Mouse (Mus musculus) intestine, embryonic 14.5 days (tissue): ENCODE data around the gene Perm1. TPM values are rescaled to one million over a fixed set of nuclear protein-coding genes. Genes with fewer than 3 reads are reported as not detected.

Experiments used
- ATAC-seq: fragments of 200-750 bp; cut with Nextera tagmentation; replicated peaks from 2 replicates; pipeline ENCODE4 v1.8.0; 2017; ENCODE audit warnings: low read depth, moderate number of reproducible peaks, moderate TSS enrichment, moderate library complexity; ENCODE audit not compliant: low FRiP score, low TSS enrichment
- DNase-seq: peaks from one replicate; pipeline ENCODE4 v3.0.0-alpha.2; 2018; ENCODE audit warnings: low spot score
- H3K27ac ChIP-seq: fragments of 300-500 bp; sonication (generic); 2 replicates; pipeline ENCODE4 v1.5.1; 2014; ENCODE audit warnings: low read depth, mild to moderate bottlenecking, control low read depth
- H3K27me3 ChIP-seq: fragments of 300-500 bp; sonication (generic); replicated peaks from 2 replicates; pipeline ENCODE4 v1.6.1; 2014; ENCODE audit warnings: low read length, control low read depth; ENCODE audit not compliant: control insufficient read depth, insufficient read depth
- H3K36me3 ChIP-seq: fragments of 300-500 bp; sonication (generic); 2 replicates; pipeline ENCODE4 v1.6.1; 2014; ENCODE audit warnings: low read length, control low read depth; ENCODE audit not compliant: control insufficient read depth, insufficient read depth
- H3K4me1 ChIP-seq: fragments of 300-500 bp; sonication (generic); replicated peaks from 2 replicates; pipeline ENCODE4 v1.6.1; 2014; ENCODE audit warnings: low read length, control low read depth, mixed read lengths; ENCODE audit not compliant: control insufficient read depth, insufficient read depth
- H3K4me2 ChIP-seq: fragments of 300-500 bp; sonication (generic); 2 replicates; pipeline ENCODE4 v1.6.1; 2014; ENCODE audit warnings: low read length
- H3K4me3 ChIP-seq: fragments of 300-500 bp; sonication (generic); 2 replicates; pipeline ENCODE4 v1.5.1; 2014; ENCODE audit warnings: low read depth, low read length, control low read depth, mixed read lengths
- H3K9ac ChIP-seq: fragments of 300-500 bp; sonication (generic); 2 replicates; pipeline ENCODE4 v1.6.1; 2014; ENCODE audit warnings: mild to moderate bottlenecking, low read length
- H3K9me3 ChIP-seq: fragments of 300-500 bp; sonication (generic); 2 replicates; pipeline ENCODE4 v1.6.1; 2016; ENCODE audit warnings: low read length, control low read depth; ENCODE audit not compliant: control insufficient read depth
- WGBS: fragments of 180-500 bp; shearing (Covaris S2); extraction: QIAGEN DNeasy Blood & Tissue Kit; methylation state at CpG from one replicate; pipeline ENCODE4 v1.1.7; 2014; 5-methylcytosine and 5-hydroxymethylcytosine counted together
- polyA plus RNA-seq: library from polyadenylated mRNA; unstranded; fragments of >200 nt; fragmentation: Nextera tagmentation; extraction: Ambion mirVana; gene quantifications from 2 replicates; pipeline ENCODE4 v1.2.1, GENCODE M21; 2014

The Perm1 gene
- 0.51 and 0.54 TPM in 2 replicates for polyA plus RNA-seq

GRCm38 (mm10) chr4:156215649-156216048, at the start of gene Perm1:
TSS of gene Perm1 (plus strand) at chr4:156215868.
- Histone ChIP-seq H3K4me2 (no peak within 1 kb of the TSS), H3K27ac (no peak within 1 kb of the TSS), H3K27me3 (no peaks in the 10 kb centered on the region), H3K36me3 (no peaks in the 10 kb centered on the region), H3K9me3 (no peaks in the 10 kb centered on the region), H3K9ac (no peak within 1 kb of the TSS), H3K4me3 (no peak within 1 kb of the TSS), H3K4me1 (no peaks in the 10 kb centered on the region)
- WGBS, result 69% methylated on average over 4 of the region's 4 CpGs
- DNase-seq, result no peak
- ATAC-seq, result no peak

GRCm38 (mm10) chr4:156166477-156166876, 49.2 kb upstream of the Perm1 start:
- Histone ChIP-seq H3K9ac (no peak overlapping the region), H3K4me3 (no peak overlapping the region), H3K27ac (no peak overlapping the region), H3K9me3 (peaks cover 10% of the 10 kb centered on the region), H3K36me3 (peaks cover 88% of the 10 kb centered on the region), H3K27me3 (no peaks in the 10 kb centered on the region), H3K4me2 (no peak overlapping the region), H3K4me1 (no peaks in the 10 kb centered on the region)
- no peak for DNase-seq
- no peak for ATAC-seq
- 95% methylated on average over 9 of the region's 9 CpGs for WGBS

GRCm38 (mm10) chr4:156168611-156169010, 47.1 kb upstream of the Perm1 start:
- ATAC-seq (no peak), DNase-seq (no peak)
- H3K27ac ChIP-seq, result no peak overlapping the region
- no peak overlapping the region for H3K4me3 ChIP-seq
- no peak overlapping the region for H3K9ac ChIP-seq
- H3K9me3 ChIP-seq, result no peaks in the 10 kb centered on the region
- H3K4me2 ChIP-seq, result no peak overlapping the region
- no peaks in the 10 kb centered on the region for H3K4me1 ChIP-seq
- no peaks in the 10 kb centered on the region for H3K27me3 ChIP-seq
- peaks cover 99% of the 10 kb centered on the region for H3K36me3 ChIP-seq
- 89% methylated on average over 8 of the region's 8 CpGs for WGBS

- Histone ChIP-seq H3K27ac (no peak overlapping the region), H3K4me3 (no peak overlapping the region), H3K9ac (no peak overlapping the region), H3K4me2 (no peak overlapping the region), H3K27me3 (no peaks in the 10 kb centered on the region), H3K4me1 (no peaks in the 10 kb centered on the region), H3K9me3 (no peaks in the 10 kb centered on the region), H3K36me3 (peaks cover 99% of the 10 kb centered on the region)
- DNase-seq, result no peak
- WGBS, result 95% methylated on average over 10 of the region's 10 CpGs
- no peak for ATAC-seq
Measured at GRCm38 (mm10) chr4:156169129-156169528, 46.5 kb upstream of the Perm1 start.

GRCm38 (mm10) chr4:156171828-156172227, 43.8 kb upstream of the Perm1 start:
- Histone ChIP-seq H3K27me3 (no peaks in the 10 kb centered on the region), H3K36me3 (peaks cover 99% of the 10 kb centered on the region), H3K4me1 (no peaks in the 10 kb centered on the region), H3K27ac (no peak overlapping the region), H3K9me3 (no peaks in the 10 kb centered on the region), H3K4me2 (no peak overlapping the region), H3K4me3 (no peak overlapping the region), H3K9ac (no peak overlapping the region)
- no peak for ATAC-seq
- 99% methylated on average over 11 of the region's 11 CpGs for WGBS
- no peak for DNase-seq

- Histone ChIP-seq H3K9ac (no peak overlapping the region), H3K4me3 (no peak overlapping the region), H3K4me1 (no peaks in the 10 kb centered on the region), H3K27me3 (no peaks in the 10 kb centered on the region), H3K9me3 (no peaks in the 10 kb centered on the region), H3K27ac (no peak overlapping the region), H3K36me3 (peaks cover 89% of the 10 kb centered on the region), H3K4me2 (no peak overlapping the region)
- ATAC-seq (no peak), DNase-seq (no peak)
- WGBS, result 88% methylated on average over 9 of the region's 9 CpGs
Measured at GRCm38 (mm10) chr4:156177630-156178029, 38.0 kb upstream of the Perm1 start.

- no peak overlapping the region for H3K27ac ChIP-seq
- no peaks in the 10 kb centered on the region for H3K27me3 ChIP-seq
- peaks cover 50% of the 10 kb centered on the region for H3K36me3 ChIP-seq
- WGBS, result 85% methylated on average over 5 of the region's 5 CpGs
- DNase-seq, result no peak
- no peaks in the 10 kb centered on the region for H3K9me3 ChIP-seq
- H3K4me1 ChIP-seq, result peaks cover 13% of the 10 kb centered on the region
- ATAC-seq, result no peak
- H3K9ac ChIP-seq, result no peak overlapping the region
- no peak overlapping the region for H3K4me3 ChIP-seq
- no peak overlapping the region for H3K4me2 ChIP-seq
Measured at GRCm38 (mm10) chr4:156183747-156184146, 31.9 kb upstream of the Perm1 start.

GRCm38 (mm10) chr4:156184291-156184954, 31.2 kb upstream of the Perm1 start:
- DNase-seq (no peak), ATAC-seq (no peak)
- Histone ChIP-seq H3K36me3 (peaks cover 43% of the 10 kb centered on the region), H3K27ac (no peak overlapping the region), H3K4me1 (peaks cover 20% of the 10 kb centered on the region), H3K9me3 (no peaks in the 10 kb centered on the region), H3K4me3 (no peak overlapping the region), H3K4me2 (no peak overlapping the region), H3K9ac (no peak overlapping the region), H3K27me3 (no peaks in the 10 kb centered on the region)
- 86% methylated on average over 7 of the region's 7 CpGs for WGBS

GRCm38 (mm10) chr4:156185456-156185949, 30.2 kb upstream of the Perm1 start:
- H3K4me2 ChIP-seq, result no peak overlapping the region; the same call in 1 of the 2 replicates
- 84% methylated on average over 13 of the region's 13 CpGs for WGBS
- no peaks in the 10 kb centered on the region for H3K27me3 ChIP-seq
- H3K36me3 ChIP-seq, result peaks cover 42% of the 10 kb centered on the region
- H3K4me1 ChIP-seq, result peaks cover 20% of the 10 kb centered on the region
- DNase-seq (no peak), ATAC-seq (no peak)
- no peaks in the 10 kb centered on the region for H3K9me3 ChIP-seq
- H3K4me3 ChIP-seq, result no peak overlapping the region
- H3K9ac ChIP-seq, result no peak overlapping the region
- H3K27ac ChIP-seq, result no peak overlapping the region
